Mouse (Mus musculus): ENCODE measurements around the gene Efna5. TPM values are rescaled to one million over a fixed set of nuclear protein-coding genes. Genes with fewer than 3 reads are reported as not detected.

The Efna5 gene
- polyA plus RNA-seq, 1 experiment: not detected

DNA sequence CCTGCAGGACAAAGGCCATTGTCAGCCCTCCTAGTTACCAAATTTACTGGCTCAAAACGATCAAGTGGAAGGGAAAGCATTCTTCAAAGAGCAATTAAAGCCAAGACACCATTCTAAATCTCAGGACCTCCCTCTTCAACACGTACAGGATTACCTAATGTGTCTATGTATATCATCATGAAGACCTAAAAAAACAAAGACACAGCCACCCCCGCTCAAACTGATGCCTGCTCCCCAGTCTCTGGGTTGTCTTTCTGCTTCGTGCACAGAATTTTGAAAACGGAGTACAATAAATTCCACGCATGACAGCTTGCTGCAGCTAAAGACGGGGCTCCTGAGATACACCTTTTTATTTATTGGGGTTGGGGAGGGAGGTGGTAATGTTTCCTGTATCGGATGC is 133.7 kb downstream of the Efna5 start:
- no peak for TF ChIP-seq GATA1 (IDR thresholded peaks at IDR 0.05; ENCODE audit: low read length)

GRCm38 (mm10) chr17:62746827-62747226 is 134.3 kb downstream of the Efna5 start:
- no peak for TF ChIP-seq GATA1 (IDR thresholded peaks at IDR 0.05; ENCODE audit: low read length)

DNA sequence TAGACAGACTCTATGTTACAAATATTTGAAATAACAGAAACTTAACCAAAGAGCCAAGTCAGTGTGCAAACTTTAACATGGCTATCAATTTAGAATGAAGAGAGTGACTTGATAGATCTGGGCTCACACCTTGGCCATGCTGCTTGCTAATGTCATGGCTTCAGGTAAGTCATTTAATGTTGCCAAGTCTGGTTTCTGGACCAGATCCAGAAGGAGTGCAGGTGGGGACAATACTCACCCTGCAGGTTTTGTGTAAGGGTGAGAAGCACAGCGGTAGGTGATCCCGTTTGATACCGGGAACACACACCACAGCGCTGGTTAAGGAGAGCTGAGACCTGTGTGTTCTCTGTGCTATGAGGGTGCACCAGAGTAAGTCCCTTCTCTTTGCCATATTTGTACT is 135.8 kb downstream of the Efna5 start:
- TF ChIP-seq GATA1 (IDR thresholded peaks at IDR 0.05; ENCODE audit: low read length): no peak

DNA sequence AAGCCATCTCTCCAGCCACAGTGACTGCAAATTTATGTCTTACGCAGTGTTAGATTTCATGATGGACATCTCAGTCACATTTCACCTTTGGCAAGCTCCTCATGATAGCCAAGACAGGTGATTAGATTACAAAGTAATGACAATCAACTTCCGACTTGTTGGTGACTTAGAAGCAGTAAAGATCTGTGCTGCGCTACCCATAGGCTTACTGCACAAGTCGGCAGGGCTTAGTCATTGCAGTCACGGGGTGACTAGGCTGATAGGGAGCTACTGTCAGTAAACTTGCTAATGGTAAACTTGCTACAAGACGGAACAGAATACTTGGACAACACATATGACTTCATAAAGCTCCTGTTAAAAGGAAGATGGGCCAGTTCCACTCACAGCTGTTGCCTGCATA is 136.9 kb downstream of the Efna5 start:
- no peak for TF ChIP-seq GATA1 (IDR thresholded peaks at IDR 0.05; ENCODE audit: low read length)

DNA sequence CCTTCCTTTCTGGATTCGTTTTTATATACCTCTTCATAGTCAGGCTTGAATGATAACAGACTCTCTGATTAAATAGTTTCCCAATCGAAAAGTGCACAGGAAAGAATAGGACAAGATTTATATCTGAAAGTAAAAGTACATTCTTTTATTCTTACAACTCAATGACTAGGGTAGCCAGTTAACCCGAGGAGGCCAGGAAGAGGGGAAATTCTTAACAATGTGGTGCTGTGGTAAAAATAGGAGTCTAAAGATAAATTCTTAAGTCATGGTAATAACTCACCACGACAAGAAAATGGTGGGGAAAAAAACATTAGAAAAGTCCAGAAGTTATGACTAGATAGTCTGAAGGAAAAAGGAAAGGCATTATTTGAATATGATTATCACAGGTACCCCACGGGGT is 139.4 kb downstream of the Efna5 start:
- no peak for TF ChIP-seq GATA1 (IDR thresholded peaks at IDR 0.05; ENCODE audit: low read length)

- no peak for TF ChIP-seq GATA1 (IDR thresholded peaks at IDR 0.05; ENCODE audit: low read length)
These were observed 140.1 kb downstream of the Efna5 start for GRCm38 (mm10) chr17:62741020-62741419.

DNA sequence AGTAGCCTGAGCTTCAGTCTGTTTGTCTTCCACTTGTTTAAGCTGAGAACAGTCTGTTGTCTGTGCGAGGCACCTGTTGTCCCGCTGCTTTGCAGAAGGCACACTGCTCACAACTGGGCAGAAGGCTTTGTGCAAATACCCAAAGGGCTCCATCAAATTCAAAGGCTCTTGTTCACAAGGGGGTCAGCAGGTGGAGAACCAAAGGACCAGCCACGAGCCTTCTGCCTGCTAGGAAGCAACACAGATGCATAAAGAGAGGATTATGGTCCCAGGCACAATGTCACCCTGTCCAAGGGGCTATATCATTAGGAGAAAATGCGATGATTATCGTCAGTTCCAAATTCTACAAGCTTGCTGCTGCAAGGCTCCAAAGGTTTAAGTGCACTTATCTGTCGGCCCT is 141.1 kb downstream of the Efna5 start:
- no peak for TF ChIP-seq GATA1 (IDR thresholded peaks at IDR 0.05; ENCODE audit: low read length)

DNA sequence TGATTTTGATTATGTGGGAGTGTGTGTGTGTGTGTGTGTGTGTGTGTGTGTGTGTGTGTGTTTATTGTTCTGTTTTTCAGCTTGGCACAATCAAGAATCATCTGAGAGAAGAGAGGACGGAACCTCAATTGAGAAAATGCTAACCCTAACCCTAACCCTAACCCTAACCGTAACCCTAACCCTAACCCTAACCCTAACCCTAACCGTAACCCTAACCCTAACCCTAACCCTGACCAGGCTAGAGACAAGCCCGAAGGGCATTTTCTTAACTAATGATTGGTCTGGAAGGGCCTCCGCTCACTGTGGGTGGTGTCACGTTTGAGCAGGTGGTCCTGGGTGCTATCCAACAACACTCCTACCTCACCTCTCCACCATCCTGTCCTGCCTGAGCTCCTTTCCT is 143.7 kb downstream of the Efna5 start:
- no peak for TF ChIP-seq GATA1 (IDR thresholded peaks at IDR 0.05; ENCODE audit: low read length)

- TF ChIP-seq GATA1 (IDR thresholded peaks at IDR 0.05; ENCODE audit: low read length): no peak
These were observed 145.2 kb downstream of the Efna5 start for GRCm38 (mm10) chr17:62735943-62736342.

DNA sequence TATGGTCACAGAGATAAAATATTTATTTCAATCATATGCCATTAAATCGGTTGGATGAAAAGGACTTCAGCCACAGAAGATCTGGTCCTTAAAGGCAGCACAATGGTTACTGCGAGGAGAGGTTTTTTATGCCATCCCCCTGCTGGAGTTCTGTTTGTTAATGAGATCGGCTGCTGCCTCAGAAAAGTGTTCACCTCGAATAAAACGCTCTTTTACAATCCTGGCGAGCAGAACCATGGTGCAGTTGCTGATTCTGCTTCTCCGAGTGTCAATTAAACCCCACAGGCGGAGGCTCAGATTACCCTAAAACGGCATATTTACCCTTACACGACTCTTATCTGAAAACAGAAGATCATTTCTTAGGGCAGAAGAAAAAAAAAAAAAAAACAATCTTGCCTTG is 146.2 kb downstream of the Efna5 start:
- TF ChIP-seq GATA1 (IDR thresholded peaks at IDR 0.05; ENCODE audit: low read length): no peak

DNA sequence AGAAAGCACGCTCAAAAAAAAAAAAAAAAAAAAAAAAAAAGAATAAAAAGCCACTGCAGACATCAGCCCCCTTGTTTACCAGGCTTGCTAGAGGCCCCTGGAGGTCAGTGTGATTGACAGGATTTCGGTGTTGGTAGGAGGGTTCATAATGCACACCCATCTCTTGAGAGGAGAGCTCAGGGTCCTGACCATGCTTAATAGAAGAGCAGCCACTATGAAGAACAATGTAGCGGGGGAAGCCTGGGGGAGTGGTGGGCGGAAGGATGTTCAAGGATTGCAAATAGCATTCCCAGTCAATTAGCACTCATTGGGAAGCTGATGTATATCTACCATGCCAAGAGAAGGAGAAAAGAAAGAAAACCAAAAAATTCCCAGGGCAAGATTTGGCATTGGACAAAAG is 147.1 kb downstream of the Efna5 start:
- TF ChIP-seq GATA1 (IDR thresholded peaks at IDR 0.05; ENCODE audit: low read length): no peak

- no peak for TF ChIP-seq GATA1 (IDR thresholded peaks at IDR 0.05; ENCODE audit: low read length)
These were observed 151.2 kb downstream of the Efna5 start for GRCm38 (mm10) chr17:62729754-62730470.

GRCm38 (mm10) chr17:62728142-62728917 is 152.8 kb downstream of the Efna5 start:
- TF ChIP-seq GATA1 (IDR thresholded peaks at IDR 0.05; ENCODE audit: low read length): no peak

- no peak for TF ChIP-seq GATA1 (IDR thresholded peaks at IDR 0.05; ENCODE audit: low read length)
These were observed 155.0 kb downstream of the Efna5 start for GRCm38 (mm10) chr17:62726102-62726501.

- no peak for TF ChIP-seq GATA1 (IDR thresholded peaks at IDR 0.05; ENCODE audit: low read length)
These were observed 158.2 kb downstream of the Efna5 start for GRCm38 (mm10) chr17:62722962-62723361.

DNA sequence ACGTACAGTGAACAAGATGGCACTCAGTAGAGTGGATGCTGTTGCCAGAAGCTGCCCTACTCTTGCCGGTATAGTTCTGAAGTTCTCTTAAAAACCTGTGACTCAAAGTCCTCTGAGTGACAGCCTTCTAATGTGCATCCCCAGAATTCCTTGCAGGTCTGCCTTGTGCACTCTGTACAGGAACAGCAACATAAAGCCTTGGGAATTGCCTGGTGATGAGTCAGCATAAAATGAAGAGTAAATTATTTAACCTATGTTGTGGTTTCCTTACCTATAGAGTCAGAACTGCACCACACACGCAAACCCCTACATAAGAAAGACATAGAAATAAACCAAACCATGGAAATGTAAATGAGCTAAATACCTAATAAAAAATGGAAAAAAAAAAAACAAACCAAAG is 159.5 kb downstream of the Efna5 start:
- TF ChIP-seq GATA1 (IDR thresholded peaks at IDR 0.05; ENCODE audit: low read length): no peak

Measured in G1E-ER4 (cell line).